Comparison of ENCODE assay signal across 8 mouse cellular contexts in the genomic region with DNA sequence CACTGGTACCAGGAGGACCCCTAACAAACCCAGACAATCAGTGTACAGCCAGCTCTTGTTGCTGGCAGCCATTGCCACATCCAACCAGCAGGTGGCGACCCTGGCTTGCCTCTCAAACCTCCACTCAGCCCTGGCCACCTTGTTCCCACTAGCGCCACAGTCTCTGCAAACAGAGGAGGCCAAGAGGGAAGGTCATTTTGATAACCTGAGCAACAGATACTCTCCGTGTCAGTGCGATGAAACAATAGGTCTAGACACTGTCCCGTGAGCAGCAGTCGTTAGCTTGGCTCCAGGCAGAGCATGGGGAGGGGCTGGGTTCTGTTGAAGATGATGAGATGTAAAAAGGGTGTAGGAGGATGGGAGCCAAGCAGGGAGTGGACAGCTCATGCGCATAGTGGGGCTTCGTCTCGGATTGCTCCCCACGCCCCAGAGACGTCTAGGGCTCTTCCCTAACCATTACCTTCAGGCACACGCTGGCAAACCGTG. TPM values are rescaled to one million over a fixed set of nuclear protein-coding genes. Genes with fewer than 3 reads are reported as not detected.
DNase-seq lines count a peak whose midpoint lies in the region; ATAC-seq and TF ChIP-seq lines count a peak whose summit lies in the region.

No protein-coding gene starts in this region.

- no peaks in the 10 kb centered on the region for H3K9me3 ChIP-seq in MEL (replicated peaks; ENCODE audit: insufficient read depth, low read length)
- no peaks in the 10 kb centered on the region for H3K9me3 ChIP-seq in forebrain, postnatal 0 days (ENCODE audit: low read length)
- no peaks in the 10 kb centered on the region for H3K9me3 ChIP-seq in lung, embryonic 16.5 days (ENCODE audit: control insufficient read depth, low read length)

- H3K4me1 ChIP-seq in MEL (ENCODE audit: control insufficient read depth in 1 of 2, insufficient read depth in 2 of 2, low read length in 2 of 2) = no peaks in the 10 kb centered on the region
- no peaks in the 10 kb centered on the region for H3K4me1 ChIP-seq in forebrain, postnatal 0 days (ENCODE audit: insufficient read depth)
- H3K4me1 ChIP-seq in lung, embryonic 16.5 days (replicated peaks; ENCODE audit: control insufficient read depth, insufficient read depth, low read length) = peaks cover 10% of the 10 kb centered on the region

- TF ChIP-seq CTCF in MEL (IDR thresholded peaks at IDR 0.05 in 2 of 3, conservative IDR thresholded peaks at IDR 0.05 in 1 of 3; ENCODE audit: control insufficient read depth in 1 of 3, insufficient read depth in 1 of 3, low read depth in 2 of 3, low read length in 3 of 3, poor library complexity in 1 of 3, severe bottlenecking in 1 of 3) = peak; percentile 52 to 74 (median 66)
- TF ChIP-seq CTCF in forebrain, postnatal 0 days (IDR thresholded peaks at IDR 0.05; ENCODE audit: low read depth) = peak; percentile 99
- peak; percentile 100 for TF ChIP-seq CTCF in layer of hippocampus, adult 2 months (conservative IDR thresholded peaks at IDR 0.05)

- peak; percentile 15 for DNase-seq in MEL (ENCODE audit: low read depth, low spot score)
- peak; percentile 28 for DNase-seq in cerebellum, adult 11 months
- peak; percentile 87 for DNase-seq in forebrain, postnatal 0 days
- peak; percentile 87 for DNase-seq in heart, postnatal 4 days
- peak; percentile 61 to 85 for DNase-seq in layer of hippocampus, adult 2 months (ENCODE audit: low spot score in 2 of 2)
- DNase-seq in retina, embryonic 14.5 days (ENCODE audit: low spot score) = peak; percentile 86
- DNase-seq in urinary bladder, postnatal 25 days (ENCODE audit: low spot score) = peak; percentile 79

- no peaks in the 10 kb centered on the region for H3K27me3 ChIP-seq in MEL (ENCODE audit: control insufficient read depth in 1 of 2, insufficient read depth in 2 of 2, low read length in 2 of 2)
- H3K27me3 ChIP-seq in forebrain, postnatal 0 days (ENCODE audit: insufficient read depth, low read length) = no peaks in the 10 kb centered on the region
- no peaks in the 10 kb centered on the region for H3K27me3 ChIP-seq in lung, embryonic 16.5 days (ENCODE audit: control insufficient read depth, insufficient read depth, low read depth, low read length)

- no peak for TF ChIP-seq POLR2A in MEL (IDR thresholded peaks at IDR 0.05; ENCODE audit: control insufficient read depth in 1 of 2, insufficient read depth in 1 of 2, low read depth in 1 of 2, low read length in 2 of 2, poor library complexity in 1 of 2)

- peak overlapping the region; percentile 36 for H3K4me2 ChIP-seq in forebrain, postnatal 0 days (ENCODE audit: low read depth)
- H3K4me2 ChIP-seq in lung, embryonic 16.5 days (ENCODE audit: low read depth, low read length) = no peak overlapping the region

- no peak overlapping the region for H3K4me3 ChIP-seq in MEL (ENCODE audit: control insufficient read depth in 1 of 2, insufficient read depth in 1 of 2, low read depth in 2 of 2, low read length in 2 of 2)
- no peak overlapping the region for H3K4me3 ChIP-seq in forebrain, postnatal 0 days (ENCODE audit: low read depth, low read length)
- H3K4me3 ChIP-seq in layer of hippocampus, adult 2 months = peak overlapping the region; percentile 26; the same call in 1 of the 2 replicates
- no peak overlapping the region for H3K4me3 ChIP-seq in lung, embryonic 16.5 days (ENCODE audit: low read length)

- peak; percentile 88 for ATAC-seq in forebrain, postnatal 0 days
- ATAC-seq in lung, embryonic 16.5 days (ENCODE audit: low read depth) = peak; percentile 79

- H3K9ac ChIP-seq in MEL (ENCODE audit: control insufficient read depth, low read depth, low read length, poor library complexity, severe bottlenecking) = no peak overlapping the region
- H3K9ac ChIP-seq in forebrain, postnatal 0 days = no peak overlapping the region
- H3K9ac ChIP-seq in lung, embryonic 16.5 days (ENCODE audit: low read length) = no peak overlapping the region

- 26% methylated on average over 13 of the region's 13 CpGs for WGBS in forebrain, postnatal 0 days
- 15% methylated on average over 13 of the region's 13 CpGs for WGBS in lung, embryonic 16.5 days

- H3K27ac ChIP-seq in MEL (ENCODE audit: control insufficient read depth, low read depth, low read length) = no peak overlapping the region
- H3K27ac ChIP-seq in forebrain, postnatal 0 days (ENCODE audit: low read depth, low read length) = no peak overlapping the region
- H3K27ac ChIP-seq in layer of hippocampus, adult 2 months = no peak overlapping the region
- H3K27ac ChIP-seq in lung, embryonic 16.5 days (ENCODE audit: low read length) = no peak overlapping the region

- TF ChIP-seq EP300 in MEL (IDR thresholded peaks at IDR 0.05; ENCODE audit: low read depth in 1 of 2, low read length in 2 of 2) = no peak

- H3K79me2 ChIP-seq in MEL (ENCODE audit: control insufficient read depth, insufficient read depth, low read length, poor library complexity) = no peaks in the 10 kb centered on the region

- no peaks in the 10 kb centered on the region for H3K36me3 ChIP-seq in MEL (ENCODE audit: control insufficient read depth in 1 of 2, insufficient read depth in 2 of 2, low read length in 2 of 2)
- no peaks in the 10 kb centered on the region for H3K36me3 ChIP-seq in forebrain, postnatal 0 days (ENCODE audit: insufficient read depth)
- no peaks in the 10 kb centered on the region for H3K36me3 ChIP-seq in lung, embryonic 16.5 days (ENCODE audit: control insufficient read depth, insufficient read depth, low read length)

- peak; percentile 29 for TF ChIP-seq RAD21 in MEL (IDR thresholded peaks at IDR 0.05; ENCODE audit: low read depth, low read length)

TF ChIP-seq in MEL, 35 proteins besides CTCF, POLR2A, EP300 and RAD21:
- TF ChIP-seq SMC3 (IDR thresholded peaks at IDR 0.05; ENCODE audit: low read depth, low read length) (peak; percentile 38), NELFE (IDR thresholded peaks at IDR 0.05; ENCODE audit: low read depth, low read length) (no peak)

RNA-seq across cellular contexts. Expression of a gene that starts 19.6 kb away (rescaled TPM):
- total RNA-seq in MEL (2012; rRNA removed) = not detected in 2 replicates
- polyA plus RNA-seq in MEL (2012; ENCODE audit: insufficient read depth in 1 of 2, insufficient read length in 2 of 2, low read depth in 1 of 2, low replicate concordance in 2 of 2, missing spikeins in 1 of 2) = not detected
- total RNA-seq in forebrain, postnatal 0 days (2014; rRNA removed) = 0.48 and 0.69 TPM in 2 replicates
- 0.28 and 0.70 TPM in 2 replicates for polyA plus RNA-seq in forebrain, postnatal 0 days (2015; fragmentation: Nextera tagmentation; extraction: Ambion mirVana)
- not detected for total RNA-seq in heart, postnatal 4 days (2021)
- total RNA-seq in layer of hippocampus, adult 2 months (2021) = under 1 TPM; 0.44 to 0.49 TPM
- 0.77 and 1.4 TPM in 2 replicates for polyA plus RNA-seq in lung, embryonic 16.5 days (2015; fragmentation: Nextera tagmentation; extraction: Ambion mirVana)

RNA-seq across cellular contexts. Expression of a gene that starts 19.7 kb away (rescaled TPM):
- not detected in 2 replicates for total RNA-seq in MEL (2012; rRNA removed)
- polyA plus RNA-seq in MEL (2012; ENCODE audit: insufficient read depth in 1 of 2, insufficient read length in 2 of 2, low read depth in 1 of 2, low replicate concordance in 2 of 2, missing spikeins in 1 of 2) = not detected
- total RNA-seq in forebrain, postnatal 0 days (2014; rRNA removed) = 0.08 and 0.43 TPM in 2 replicates
- polyA plus RNA-seq in forebrain, postnatal 0 days (2015; fragmentation: Nextera tagmentation; extraction: Ambion mirVana) = 0.19 TPM in 2 replicates
- under 1 TPM; 0.11 to 0.12 TPM for total RNA-seq in heart, postnatal 4 days (2021)
- under 1 TPM; 0.08 to 0.12 TPM for total RNA-seq in layer of hippocampus, adult 2 months (2021)
- 0.10 and 0.16 TPM in 2 replicates for polyA plus RNA-seq in lung, embryonic 16.5 days (2015; fragmentation: Nextera tagmentation; extraction: Ambion mirVana)

RNA-seq across cellular contexts. Expression of a gene that starts 54.3 kb away (rescaled TPM):
- total RNA-seq in MEL (2012; rRNA removed) = not detected in 2 replicates
- polyA plus RNA-seq in MEL (2012; ENCODE audit: insufficient read depth in 1 of 2, insufficient read length in 2 of 2, low read depth in 1 of 2, low replicate concordance in 2 of 2, missing spikeins in 1 of 2) = not detected
- 38.2 and 60.3 TPM in 2 replicates for total RNA-seq in forebrain, postnatal 0 days (2014; rRNA removed)
- polyA plus RNA-seq in forebrain, postnatal 0 days (2015; fragmentation: Nextera tagmentation; extraction: Ambion mirVana) = 47.1 and 50.9 TPM in 2 replicates
- 10 to 100 TPM; 69.2 to 71.4 TPM for total RNA-seq in heart, postnatal 4 days (2021)
- 10 to 100 TPM; 13.4 to 13.8 TPM for total RNA-seq in layer of hippocampus, adult 2 months (2021)
- polyA plus RNA-seq in lung, embryonic 16.5 days (2015; fragmentation: Nextera tagmentation; extraction: Ambion mirVana) = 214 and 237 TPM in 2 replicates

Comparison
In these comparisons a context has a peak if more than half of its experiments do, and no peak if none do; other contexts are left out.
1. DNase-seq: peak in every context shown above with its lines; median percentile 87 in forebrain, postnatal 0 days; 87 in heart, postnatal 4 days; 86 in retina, embryonic 14.5 days; 79 in urinary bladder, postnatal 25 days; 73 in layer of hippocampus, adult 2 months; 28 in cerebellum, adult 11 months; 15 in MEL.
2. RNA of a gene that starts 54.3 kb away (total RNA-seq): 69.2 to 71.4 TPM in heart, postnatal 4 days, 38.2 to 60.3 TPM in forebrain, postnatal 0 days and 13.4 to 13.8 TPM in layer of hippocampus, adult 2 months; not detected in MEL; every median in the first group is over 10 times any median in the second.
3. Peak in every context shown above with its lines, with median percentiles within 50 percentile points of each other: CTCF ChIP-seq.